Mouse (Mus musculus) kidney, adult 2 months (tissue): ENCODE data around the gene Fam78b.

Experiments
- CTCF ChIP-seq: fragments of 200-500 bp; conservative IDR thresholded peaks from 2 replicates; pipeline ENCODE4 v1.5.1; 2011; ENCODE audit warnings: low read depth, mild to moderate bottlenecking, control low read depth, low read length, moderate library complexity, mixed read lengths; ENCODE audit not compliant: insufficient read depth, insufficient read length
- POLR2A ChIP-seq: fragments of 200-500 bp; IDR thresholded peaks from one replicate; pipeline ENCODE4 v1.6.1; 2011; ENCODE audit warnings: low read depth, low read length, control low read depth

DNA sequence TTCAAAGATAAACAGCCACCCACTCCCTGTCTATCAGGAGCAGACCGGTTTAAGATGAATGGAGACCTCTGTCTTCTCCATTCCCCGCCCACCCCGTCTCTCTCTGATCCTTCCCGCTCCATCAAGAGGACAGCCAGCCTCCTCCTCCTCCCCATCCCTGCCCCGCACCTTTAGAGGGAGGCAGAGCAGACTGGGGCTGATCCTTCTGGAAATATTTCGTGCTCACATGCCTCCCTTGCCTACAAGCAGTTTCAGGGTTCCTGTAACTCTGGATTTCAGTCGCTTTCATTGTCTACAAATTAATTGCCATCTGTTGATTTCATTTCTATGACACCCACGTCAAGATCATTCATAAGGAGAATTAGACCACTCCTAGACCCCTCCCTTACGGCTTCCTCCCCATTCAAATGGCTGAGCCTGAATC is 20.8 kb downstream of the Fam78b start:
- TF ChIP-seq CTCF (no peak), POLR2A (no peak)
